Mouse (Mus musculus): ENCODE measurements around the gene Cbx5. TPM values are rescaled to one million over a fixed set of nuclear protein-coding genes. Genes with fewer than 3 reads are reported as not detected.
"Not testable (repeated sequence)": the region's sequence is repeated elsewhere in the genome, so short reads cannot be mapped to it uniquely, and the experiment has no call there.

The Cbx5 gene
- 132 and 172 TPM in 2 replicates for polyA plus RNA-seq (2011; ENCODE audit: insufficient read length, low read depth, missing spikeins)

DNA sequence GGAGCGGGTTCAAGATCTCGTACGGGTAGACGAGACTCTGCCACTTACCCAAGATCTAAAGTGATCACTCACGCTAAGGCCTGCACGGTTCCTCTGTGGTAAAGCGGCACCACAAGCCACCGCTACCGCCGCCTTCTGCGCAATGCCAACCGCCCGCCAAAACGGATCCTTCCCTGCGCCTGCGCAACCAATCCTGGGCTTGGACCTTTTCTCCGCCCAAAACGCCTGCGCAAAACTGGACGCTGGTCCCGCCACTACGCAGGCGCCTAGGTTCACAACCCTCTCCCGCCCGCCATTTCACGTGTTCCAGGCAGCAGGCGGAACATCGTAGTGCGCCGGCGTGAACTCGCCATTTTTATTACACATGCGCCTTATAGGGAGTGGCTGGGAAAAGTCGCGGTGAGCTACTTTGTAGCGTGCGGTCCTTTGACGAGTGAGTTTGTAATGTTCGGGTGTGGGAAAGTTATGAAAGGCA lies at the start of gene Cbx5:
TSS of gene Cbx5 (minus strand) at position 132 of the 475 bp plus-strand sequence.
- no peak for TF ChIP-seq CTCF (IDR thresholded peaks at IDR 0.05; ENCODE audit: borderline replicate concordance, insufficient read depth, low read length)
- TF ChIP-seq POLR2A (IDR thresholded peaks at IDR 0.05; ENCODE audit: low read depth, low read length): peak; percentile 80
- Histone ChIP-seq H3K4me1 (ENCODE audit: control insufficient read depth, insufficient read depth, low read length) (no peaks in the 10 kb centered on the region), H3K27ac (ENCODE audit: insufficient read depth, low read length) (peak within 1 kb of the TSS; percentile 95), H3K4me3 (ENCODE audit: insufficient read depth, low read length) (peak within 1 kb of the TSS; percentile 80)

- Histone ChIP-seq H3K4me1 (ENCODE audit: control insufficient read depth, insufficient read depth, low read length) (peaks cover 15% of the 10 kb centered on the region), H3K27ac (ENCODE audit: insufficient read depth, low read length) (peak overlapping the region; percentile 38; the same call in 1 of the 2 replicates), H3K4me3 (ENCODE audit: insufficient read depth, low read length) (no peak overlapping the region)
- TF ChIP-seq CTCF (IDR thresholded peaks at IDR 0.05; ENCODE audit: borderline replicate concordance, insufficient read depth, low read length) (no peak), POLR2A (IDR thresholded peaks at IDR 0.05; ENCODE audit: low read depth, low read length) (no peak)
Measured at GRCm38 (mm10) chr15:103285778-103286417, 46.3 kb upstream of the Cbx5 start.

- no peak overlapping the region for H3K4me3 ChIP-seq (ENCODE audit: insufficient read depth, low read length)
- no peak overlapping the region; the same call in 1 of the 2 replicates for H3K27ac ChIP-seq (ENCODE audit: insufficient read depth, low read length)
- peaks cover 11% of the 10 kb centered on the region; the same call in 1 of the 2 replicates for H3K4me1 ChIP-seq (ENCODE audit: control insufficient read depth, insufficient read depth, low read length)
- TF ChIP-seq CTCF (IDR thresholded peaks at IDR 0.05; ENCODE audit: borderline replicate concordance, insufficient read depth, low read length) (peak; percentile 4; the same call in 1 of the 2 replicates), POLR2A (IDR thresholded peaks at IDR 0.05; ENCODE audit: low read depth, low read length) (no peak)
Measured at GRCm38 (mm10) chr15:103284647-103285046, 45.0 kb upstream of the Cbx5 start.

DNA sequence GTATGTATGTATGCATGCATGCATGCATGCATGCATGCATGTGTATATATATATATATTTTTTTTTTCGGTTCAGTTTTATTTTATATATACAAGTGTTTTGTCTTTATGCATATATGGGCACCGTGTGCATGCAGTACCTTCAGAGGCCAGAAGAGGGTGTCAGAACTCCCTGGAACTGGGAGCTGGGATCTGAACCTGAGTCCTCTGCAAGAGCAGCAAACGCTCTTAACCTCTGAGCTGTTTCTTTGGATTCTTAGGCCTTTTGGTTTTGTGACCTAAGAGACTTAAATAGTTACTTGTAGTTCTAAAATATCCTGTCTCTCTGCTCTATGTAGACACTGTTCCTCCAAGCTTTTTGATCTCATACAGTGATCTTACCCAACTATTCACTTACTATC lies 44.5 kb upstream of the Cbx5 start:
- no peak for TF ChIP-seq POLR2A (IDR thresholded peaks at IDR 0.05; ENCODE audit: low read depth, low read length)
- 0 out of 2 replicates have a peak, but pooled peaks have one; percentile 30 for TF ChIP-seq CTCF (IDR thresholded peaks at IDR 0.05; ENCODE audit: borderline replicate concordance, insufficient read depth, low read length)
- no peak overlapping the region for H3K27ac ChIP-seq (ENCODE audit: insufficient read depth, low read length)
- H3K4me3 ChIP-seq (ENCODE audit: insufficient read depth, low read length): no peak overlapping the region
- peaks cover 11% of the 10 kb centered on the region; the same call in 1 of the 2 replicates for H3K4me1 ChIP-seq (ENCODE audit: control insufficient read depth, insufficient read depth, low read length)

GRCm38 (mm10) chr15:103281465-103282205 lies 42.0 kb upstream of the Cbx5 start:
- H3K4me3 ChIP-seq (ENCODE audit: insufficient read depth, low read length): no peak overlapping the region
- H3K27ac ChIP-seq (ENCODE audit: insufficient read depth, low read length): no peak overlapping the region
- peaks cover 11% of the 10 kb centered on the region; the same call in 1 of the 2 replicates for H3K4me1 ChIP-seq (ENCODE audit: control insufficient read depth, insufficient read depth, low read length)
- TF ChIP-seq CTCF (IDR thresholded peaks at IDR 0.05; ENCODE audit: borderline replicate concordance, insufficient read depth, low read length): no peak
- no peak for TF ChIP-seq POLR2A (IDR thresholded peaks at IDR 0.05; ENCODE audit: low read depth, low read length)

DNA sequence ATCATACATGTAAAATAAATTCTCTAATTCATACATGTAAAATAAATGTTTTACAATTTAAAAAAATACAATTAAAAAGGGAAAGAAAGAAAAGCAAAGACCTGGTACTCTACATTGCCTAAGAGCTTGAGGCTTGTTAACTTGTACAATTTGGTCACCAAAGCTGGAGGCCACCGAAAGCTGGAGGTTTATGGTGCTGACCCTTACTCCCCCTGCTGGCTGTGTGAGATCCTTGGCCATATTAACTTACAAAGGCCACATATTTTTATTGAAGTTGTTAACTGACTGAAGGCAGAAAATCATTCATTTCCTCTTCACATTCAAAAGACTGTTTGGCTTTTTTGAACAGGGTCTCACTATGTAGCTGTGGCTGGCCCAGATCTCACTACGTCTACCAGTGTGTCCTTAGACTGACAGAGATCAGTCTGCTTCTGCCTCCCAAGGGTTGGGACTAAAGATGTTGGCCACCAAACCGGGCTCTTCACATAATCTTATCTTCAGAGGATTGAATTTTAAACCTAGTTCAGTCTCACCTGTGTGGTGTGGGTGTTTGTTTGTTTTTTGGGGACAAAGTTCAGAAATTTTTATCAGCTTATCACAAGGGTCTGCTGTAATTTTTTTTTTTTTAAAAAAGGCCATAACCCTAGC lies 41.3 kb upstream of the Cbx5 start:
- Histone ChIP-seq H3K4me3 (ENCODE audit: insufficient read depth, low read length) (no peak overlapping the region), H3K4me1 (ENCODE audit: control insufficient read depth, insufficient read depth, low read length) (peaks cover 8% of the 10 kb centered on the region; the same call in 1 of the 2 replicates), H3K27ac (ENCODE audit: insufficient read depth, low read length) (no peak overlapping the region)
- TF ChIP-seq POLR2A (IDR thresholded peaks at IDR 0.05; ENCODE audit: low read depth, low read length) (no peak), CTCF (IDR thresholded peaks at IDR 0.05; ENCODE audit: borderline replicate concordance, insufficient read depth, low read length) (peak; percentile 36; the same call in 1 of the 2 replicates)

DNA sequence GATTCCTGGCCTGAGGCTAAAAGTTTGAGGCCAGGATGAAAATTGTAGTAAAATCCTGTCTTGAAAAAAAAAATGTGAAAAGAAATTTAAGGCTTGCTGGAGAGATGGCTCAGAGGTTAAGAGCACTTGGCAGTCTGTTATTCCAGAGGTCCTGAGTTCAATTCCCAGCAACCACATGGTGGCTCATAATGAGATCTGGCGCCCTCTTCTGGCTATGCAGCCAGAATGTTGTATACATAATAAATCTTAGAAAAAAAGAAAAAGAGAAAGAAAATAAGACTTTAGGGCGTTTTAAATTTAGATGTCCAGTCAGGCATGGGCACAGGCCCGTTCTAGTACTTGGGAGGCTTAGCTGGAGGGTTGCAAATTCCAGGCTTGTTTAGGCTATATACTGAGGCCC lies 40.1 kb upstream of the Cbx5 start:
- Histone ChIP-seq H3K4me1 (ENCODE audit: control insufficient read depth, insufficient read depth, low read length) (peaks cover under 1% of the 10 kb centered on the region; the same call in 1 of the 2 replicates), H3K27ac (ENCODE audit: insufficient read depth, low read length) (no peak overlapping the region), H3K4me3 (ENCODE audit: insufficient read depth, low read length) (no peak overlapping the region)
- no peak for TF ChIP-seq CTCF (IDR thresholded peaks at IDR 0.05; ENCODE audit: borderline replicate concordance, insufficient read depth, low read length)
- TF ChIP-seq POLR2A (IDR thresholded peaks at IDR 0.05; ENCODE audit: low read depth, low read length): no peak

- H3K27ac ChIP-seq (ENCODE audit: insufficient read depth, low read length): no peak overlapping the region
Measured at GRCm38 (mm10) chr15:103277949-103278348, 38.3 kb upstream of the Cbx5 start.

DNA sequence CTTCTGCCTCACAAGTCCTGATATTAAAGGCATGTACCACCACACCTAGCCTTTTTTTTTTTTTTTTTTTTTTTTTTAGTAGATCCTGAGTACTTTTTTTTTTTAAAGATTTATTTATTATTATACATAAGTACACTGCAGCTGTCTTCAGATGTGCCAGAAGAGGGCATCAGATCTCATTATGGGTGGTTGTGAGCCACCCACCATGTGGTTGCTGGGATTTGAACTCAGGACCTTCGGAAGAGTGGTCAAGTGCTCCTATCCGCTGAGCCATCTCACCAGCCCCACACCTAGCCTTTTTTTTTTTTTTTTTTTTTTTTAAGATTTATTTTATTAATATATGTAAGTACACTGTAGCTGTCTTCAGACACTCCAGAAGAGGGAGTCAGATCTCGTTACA lies 36.3 kb upstream of the Cbx5 start:
- H3K27ac ChIP-seq (ENCODE audit: insufficient read depth, low read length); H3K4me1 ChIP-seq (ENCODE audit: control insufficient read depth, insufficient read depth, low read length); H3K4me3 ChIP-seq (ENCODE audit: insufficient read depth, low read length): not testable (repeated sequence)

More at GRCm38 (mm10) chr15:103277949-103278348, 38.3 kb upstream of the Cbx5 start:
- Histone ChIP-seq H3K4me1 (ENCODE audit: control insufficient read depth, insufficient read depth, low read length) (peaks cover 3% of the 10 kb centered on the region; the same call in 1 of the 2 replicates), H3K4me3 (ENCODE audit: insufficient read depth, low read length) (no peak overlapping the region)
- no peak for TF ChIP-seq CTCF (IDR thresholded peaks at IDR 0.05; ENCODE audit: borderline replicate concordance, insufficient read depth, low read length)
- no peak for TF ChIP-seq POLR2A (IDR thresholded peaks at IDR 0.05; ENCODE audit: low read depth, low read length)
